Mouse (Mus musculus) kidney, adult 2 months (tissue): ENCODE results near the gene Lrmda.
A peak's percentile ranks its signal among the peaks of the same experiment; 100 is the strongest.

ENCODE experiments used
- CTCF ChIP-seq: fragments of 200-500 bp; conservative IDR thresholded peaks from 2 replicates; pipeline ENCODE4 v1.5.1; 2011; ENCODE audit warnings: low read depth, mild to moderate bottlenecking, control low read depth, low read length, moderate library complexity, mixed read lengths; ENCODE audit not compliant: insufficient read depth, insufficient read length
- POLR2A ChIP-seq: fragments of 200-500 bp; IDR thresholded peaks from one replicate; pipeline ENCODE4 v1.6.1; 2011; ENCODE audit warnings: low read depth, low read length, control low read depth

DNA sequence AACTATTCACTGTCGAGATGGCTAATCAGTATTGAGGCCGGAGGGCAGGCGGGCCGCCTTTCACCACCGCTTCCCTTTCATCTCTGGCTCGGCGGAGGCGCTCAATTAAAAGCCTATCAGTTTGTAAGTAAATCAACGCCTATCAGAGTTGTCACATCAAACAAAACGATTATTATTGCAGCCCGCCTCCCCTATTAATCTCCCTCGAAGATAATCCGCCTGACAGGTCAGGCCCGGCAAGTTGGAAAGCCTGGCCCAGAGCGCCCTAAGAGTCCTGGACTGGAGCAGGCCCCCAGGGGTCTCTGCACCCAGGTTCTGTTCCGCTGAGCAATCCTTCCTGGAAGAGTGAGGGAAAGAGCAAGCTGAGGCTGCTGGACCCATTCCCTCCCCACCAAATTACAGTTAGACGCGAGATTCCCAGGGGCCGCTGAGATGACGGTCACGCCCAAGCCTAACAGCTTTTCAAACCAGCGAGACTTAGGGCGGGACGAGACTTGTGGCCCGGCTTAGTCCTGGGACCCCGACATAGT, 28.2 kb upstream of the Lrmda start:
- TF ChIP-seq POLR2A (peak; percentile 32), CTCF (no peak)
